Mouse (Mus musculus) limb, embryonic 14.5 days (tissue): Measurements from ENCODE around the gene Ptpn9. TPM values are rescaled to one million over a fixed set of nuclear protein-coding genes. Genes with fewer than 3 reads are reported as not detected.

Experiments used
- ATAC-seq: fragments of 200-750 bp; cut with Nextera tagmentation; 2 replicates; pipeline ENCODE4 v1.8.0; 2017; ENCODE audit warnings: low read depth, moderate number of reproducible peaks, moderate TSS enrichment; ENCODE audit not compliant: low FRiP score
- DNase-seq: peaks from one replicate; pipeline ENCODE4 v3.0.0-alpha.2; 2015; ENCODE audit warnings: low spot score
- H3K27ac ChIP-seq: fragments of 300-500 bp; sonication (generic); replicated peaks from 2 replicates; pipeline ENCODE4 v1.5.1; 2014; ENCODE audit warnings: low read depth, mild to moderate bottlenecking, low read length, moderate library complexity, mixed read lengths
- H3K27me3 ChIP-seq: fragments of 300-500 bp; sonication (generic); 2 replicates; pipeline ENCODE4 v1.6.1; 2014; ENCODE audit warnings: low read length, mixed read lengths; ENCODE audit not compliant: control insufficient read depth, insufficient read depth
- H3K36me3 ChIP-seq: fragments of 300-500 bp; sonication (generic); 2 replicates; pipeline ENCODE4 v1.6.1; 2014; ENCODE audit warnings: mild to moderate bottlenecking, low read length, moderate library complexity, mixed read lengths; ENCODE audit not compliant: control insufficient read depth, insufficient read depth
- H3K4me1 ChIP-seq: fragments of 300-500 bp; sonication (generic); 2 replicates; pipeline ENCODE4 v1.6.1; 2014; ENCODE audit warnings: antibody characterized with exemption, low read length, mixed read lengths; ENCODE audit not compliant: control insufficient read depth, insufficient read depth
- H3K4me2 ChIP-seq: fragments of 300-500 bp; sonication (generic); replicated peaks from 2 replicates; pipeline ENCODE4 v1.6.1; 2014; ENCODE audit warnings: low read depth, mild to moderate bottlenecking, low read length, moderate library complexity; ENCODE audit not compliant: severe bottlenecking
- H3K4me3 ChIP-seq: fragments of 300-500 bp; sonication (generic); replicated peaks from 2 replicates; pipeline ENCODE4 v1.5.1; 2014; ENCODE audit warnings: low read length
- H3K9ac ChIP-seq: fragments of 300-500 bp; sonication (generic); 2 replicates; pipeline ENCODE4 v1.6.1; 2014; ENCODE audit warnings: mild to moderate bottlenecking, low read depth, low read length, moderate library complexity; ENCODE audit not compliant: severe bottlenecking
- H3K9me3 ChIP-seq: fragments of 300-500 bp; sonication (generic); 2 replicates; pipeline ENCODE4 v1.6.1; 2016; ENCODE audit warnings: low read length; ENCODE audit not compliant: control insufficient read depth
- POLR2A ChIP-seq: fragments of 200-500 bp; IDR thresholded peaks from 2 replicates; pipeline ENCODE4 v1.8.0; 2012; ENCODE audit warnings: inconsistent platforms, mild to moderate bottlenecking, moderate library complexity, borderline replicate concordance; ENCODE audit not compliant: insufficient read depth, insufficient read length; ENCODE audit errors: extremely low read depth
- WGBS: fragments of 180-500 bp; shearing (Covaris S2); extraction: QIAGEN DNeasy Blood & Tissue Kit; methylation state at CpG from one replicate; pipeline ENCODE4 v1.1.7; 2014; 5-methylcytosine and 5-hydroxymethylcytosine counted together
- polyA plus RNA-seq, 2 experiments: library from polyadenylated mRNA; depleted of rRNA in 1 of 2; stranded (reverse) in 1 of 2; unstranded in 1 of 2; fragments of >200 nt; fragmentation: Nextera tagmentation in 1 of 2; extraction: Ambion mirVana in 1 of 2; gene quantifications; 2 replicates each; pipeline versions ENCODE4 v1.2.1 to v1.2.3; 2012 to 2014

The Ptpn9 gene
- polyA plus RNA-seq, 2 experiments, result 38.3 to 41.8 TPM

DNA sequence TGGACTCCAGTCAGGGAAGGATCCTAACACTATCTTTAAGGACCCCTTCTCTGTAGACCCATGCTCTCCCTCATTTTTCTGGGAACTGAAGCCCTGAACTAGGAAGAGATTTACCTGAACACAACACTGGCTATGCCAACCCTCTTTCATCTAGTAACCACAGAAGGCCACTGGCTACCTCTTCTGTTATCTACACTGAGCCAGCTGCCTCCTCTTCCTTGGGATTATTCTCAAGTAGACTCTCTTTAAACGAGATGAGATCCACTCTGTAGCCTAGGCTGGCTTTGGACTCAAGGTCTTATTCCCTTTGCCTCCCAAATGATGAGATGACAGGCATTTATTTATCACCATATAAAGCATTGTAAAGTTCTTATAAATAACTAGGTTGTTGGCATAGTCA lies 75.5 kb downstream of the Ptpn9 start:
- no peak for DNase-seq
- WGBS, result 55% methylated on average over 1 of the region's 1 CpGs
- H3K9ac ChIP-seq, result no peak overlapping the region

DNA sequence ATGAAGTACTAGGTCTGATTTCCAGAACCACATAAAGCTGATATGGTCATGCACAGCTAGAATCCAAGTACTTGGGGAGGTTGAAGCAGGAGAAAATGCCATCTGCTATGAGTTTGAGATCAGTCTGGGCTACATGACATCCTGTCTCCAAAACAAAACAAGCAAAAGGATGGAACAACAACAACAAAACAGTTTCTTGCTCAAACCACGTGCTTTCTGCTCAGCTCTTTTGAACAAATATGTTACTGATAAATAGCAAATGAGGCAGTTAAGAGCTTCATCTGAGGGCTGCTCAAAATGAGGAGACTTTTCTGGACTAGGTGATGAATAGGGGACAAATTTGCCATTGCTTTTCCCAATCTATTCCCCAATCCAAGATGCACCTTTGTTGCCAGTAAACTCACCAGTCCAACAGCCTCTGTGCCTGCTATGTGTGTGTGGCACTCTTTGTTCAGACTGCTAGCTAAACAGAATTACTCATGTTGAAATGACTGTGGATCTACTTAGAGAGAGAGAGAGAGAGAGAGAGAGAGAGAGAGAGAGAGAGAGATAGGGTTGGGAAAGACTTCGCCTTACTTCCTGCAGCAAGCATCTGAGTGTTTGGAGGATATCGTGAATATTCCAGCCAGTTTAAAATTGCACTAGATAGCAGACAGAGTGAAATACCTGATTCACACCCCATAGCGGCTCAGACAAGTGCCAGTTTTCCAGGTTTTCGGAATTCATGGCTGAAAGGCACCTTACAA lies 76.2 kb downstream of the Ptpn9 start:
- peak overlapping the region; percentile 98 for H3K4me3 ChIP-seq
- H3K9ac ChIP-seq, result peak overlapping the region; percentile 55; the same call in 1 of the 2 replicates
- H3K27ac ChIP-seq, result 0 out of 2 replicates have a peak overlapping the region, but pooled peaks have one; percentile 27
- H3K4me2 ChIP-seq, result peak overlapping the region; percentile 79
- H3K9me3 ChIP-seq, result no peaks in the 10 kb centered on the region
- peaks cover 12% of the 10 kb centered on the region for H3K36me3 ChIP-seq
- DNase-seq (no peak), ATAC-seq (no peak)
- H3K4me1 ChIP-seq, result peaks cover 19% of the 10 kb centered on the region
- no peaks in the 10 kb centered on the region for H3K27me3 ChIP-seq
- WGBS, result 15% methylated on average over 5 of the region's 5 CpGs
- no peak for TF ChIP-seq POLR2A

More for the DNA sequence above, 75.5 kb downstream of the Ptpn9 start:
- ATAC-seq, result no peak
- TF ChIP-seq POLR2A, result no peak
- no peak overlapping the region for H3K4me2 ChIP-seq
- no peak overlapping the region for H3K4me3 ChIP-seq
- H3K9me3 ChIP-seq, result no peaks in the 10 kb centered on the region
- H3K4me1 ChIP-seq, result peaks cover 19% of the 10 kb centered on the region
- H3K27ac ChIP-seq, result no peak overlapping the region
- no peaks in the 10 kb centered on the region for H3K27me3 ChIP-seq
- H3K36me3 ChIP-seq, result peaks cover 15% of the 10 kb centered on the region

DNA sequence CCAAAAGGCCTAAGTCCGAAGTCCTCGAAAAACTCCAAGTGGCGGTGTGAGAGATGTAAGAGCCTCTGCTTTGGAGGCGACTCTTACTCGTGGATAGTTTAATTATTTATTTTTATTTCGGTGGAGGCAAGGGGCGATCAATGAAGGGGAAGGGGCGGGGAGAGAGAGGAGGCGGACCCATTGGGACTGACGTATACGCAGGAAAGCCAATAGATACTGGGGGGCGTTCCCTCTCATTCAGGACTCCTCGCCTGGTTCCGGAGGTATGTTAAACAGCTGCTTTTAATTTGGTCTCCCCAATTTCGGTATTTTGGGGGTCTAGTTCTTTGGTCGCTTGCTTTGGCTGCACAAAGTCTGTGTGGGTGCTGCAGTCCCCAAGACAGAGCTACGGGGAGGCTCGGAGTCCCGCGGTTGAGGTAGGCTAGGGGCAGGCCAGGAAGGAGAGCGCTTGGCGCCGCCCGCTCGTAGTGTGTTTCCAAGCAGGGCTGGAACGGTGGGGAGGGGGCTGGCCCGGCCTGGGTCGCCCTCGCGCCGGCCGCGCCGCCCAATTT lies 77.2 kb downstream of the Ptpn9 start, which contains the start of gene Sin3a:
Sin3a (plus strand) TSS at position 240 of the 551 bp plus-strand sequence.
- under 1% methylated on average over 34 of the region's 34 CpGs for WGBS

DNA sequence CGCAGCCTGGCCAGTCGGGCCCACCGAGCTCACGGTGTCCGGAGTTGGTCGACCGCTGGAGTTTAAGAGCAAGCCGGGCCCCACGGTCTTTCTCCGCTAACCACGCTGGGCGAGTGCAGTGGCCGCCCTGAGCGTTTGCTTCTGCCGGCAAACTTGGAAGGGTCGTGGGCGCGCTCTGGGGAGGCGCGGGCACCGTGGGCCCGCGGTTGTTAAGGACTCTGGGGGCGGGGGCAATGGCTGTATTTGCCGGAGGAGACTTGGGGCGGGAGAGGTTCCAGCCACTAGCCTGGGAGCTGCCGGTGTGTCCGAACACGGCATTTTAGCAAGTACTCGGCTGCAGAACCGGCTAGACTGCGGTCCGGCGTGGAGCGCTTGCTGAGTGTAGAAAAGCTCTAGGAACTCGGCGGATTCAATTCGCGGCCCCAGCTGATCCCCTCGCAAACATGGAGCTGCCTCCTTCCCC lies 77.8 kb downstream of the Ptpn9 start:
- H3K9me3 ChIP-seq, result no peaks in the 10 kb centered on the region
- ATAC-seq (no peak), DNase-seq (no peak)
- H3K4me2 ChIP-seq, result peak overlapping the region; percentile 79
- H3K27me3 ChIP-seq, result no peaks in the 10 kb centered on the region
- H3K4me1 ChIP-seq, result peaks cover 23% of the 10 kb centered on the region
- H3K9ac ChIP-seq, result peak overlapping the region; percentile 71
- H3K4me3 ChIP-seq, result peak overlapping the region; percentile 98
- no peak for TF ChIP-seq POLR2A
- under 1% methylated on average over 39 of the region's 40 CpGs for WGBS
- H3K36me3 ChIP-seq, result peaks cover 4% of the 10 kb centered on the region
- peak overlapping the region; percentile 96 for H3K27ac ChIP-seq

More for the DNA sequence above, 77.2 kb downstream of the Ptpn9 start, which contains the start of gene Sin3a:
- TF ChIP-seq POLR2A, result 0 out of 2 replicates have a peak, but pooled peaks have one; percentile 4
- DNase-seq, result peak; percentile 93
- H3K4me2 ChIP-seq, result peak within 1 kb of the TSS; percentile 79
- H3K27ac ChIP-seq, result peak within 1 kb of the TSS; percentile 96
- H3K27me3 ChIP-seq, result no peaks in the 10 kb centered on the region
- H3K4me1 ChIP-seq, result peaks cover 19% of the 10 kb centered on the region
- peak within 1 kb of the TSS; percentile 98 for H3K4me3 ChIP-seq
- H3K36me3 ChIP-seq, result peaks cover 10% of the 10 kb centered on the region
- H3K9ac ChIP-seq, result peak within 1 kb of the TSS; percentile 71
- no peaks in the 10 kb centered on the region for H3K9me3 ChIP-seq
- ATAC-seq, result no peak

DNA sequence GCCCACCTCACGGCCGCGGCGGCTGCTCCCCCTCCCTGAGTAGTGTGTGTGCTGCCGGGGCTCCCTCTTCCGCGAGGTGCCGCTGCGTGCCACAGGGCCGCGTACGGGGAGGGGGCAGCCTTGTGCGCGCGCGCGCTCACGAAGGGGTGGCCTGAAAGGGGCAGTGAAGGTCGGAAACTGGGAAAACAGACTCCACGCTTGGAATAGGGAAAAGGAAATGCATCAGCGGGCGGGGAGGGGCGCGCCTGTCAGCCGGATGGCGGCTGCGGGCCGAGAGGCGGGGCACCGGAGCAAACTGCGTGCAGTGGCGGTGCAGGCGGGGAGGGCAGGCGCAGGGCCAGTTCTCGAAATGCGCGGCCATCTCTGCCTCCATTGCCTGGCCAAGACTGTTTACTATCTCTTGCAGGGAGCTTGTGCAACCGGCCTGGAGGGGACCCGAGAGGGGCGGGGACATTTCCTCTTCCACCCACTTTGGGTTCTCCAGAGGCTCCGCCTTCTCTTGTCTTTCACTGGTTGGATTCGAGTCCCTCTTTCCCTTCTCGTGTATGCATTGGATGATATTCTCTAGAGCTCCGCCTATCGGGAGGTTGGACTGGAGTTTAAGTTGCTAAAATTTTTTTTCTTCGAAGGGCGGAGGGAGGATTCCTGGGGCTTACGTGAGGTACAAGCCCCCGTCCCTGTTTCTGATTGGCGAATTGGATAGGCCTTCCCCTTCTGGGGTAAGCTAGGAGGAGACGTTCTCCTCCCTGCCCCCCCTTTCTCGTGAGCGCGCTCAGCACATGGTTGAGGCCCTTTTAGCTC lies 78.5 kb downstream of the Ptpn9 start:
- peak; percentile 74 for ATAC-seq
- Histone ChIP-seq H3K27me3 (no peaks in the 10 kb centered on the region), H3K9ac (peak overlapping the region; percentile 71), H3K27ac (peak overlapping the region; percentile 96), H3K36me3 (peaks cover 4% of the 10 kb centered on the region), H3K4me1 (peaks cover 23% of the 10 kb centered on the region), H3K4me2 (peak overlapping the region; percentile 79), H3K4me3 (peak overlapping the region; percentile 98), H3K9me3 (no peaks in the 10 kb centered on the region)
- WGBS, result under 1% methylated on average over 51 of the region's 54 CpGs
- DNase-seq, result peak; percentile 100
- TF ChIP-seq POLR2A, result peak; percentile 50; the same call in 1 of the 2 replicates
